Mouse (Mus musculus) myocyte (in vitro differentiated cells): ENCODE data around the gene Ust. TPM values are rescaled to one million over a fixed set of nuclear protein-coding genes. Genes with fewer than 3 reads are reported as not detected.

Source experiments
- H3K27me3 ChIP-seq: one replicate; pipeline ENCODE4 v1.6.1; 2011; ENCODE audit not compliant: control insufficient read depth, insufficient read depth, insufficient read length
- H3K36me3 ChIP-seq: one replicate; pipeline ENCODE4 v1.6.1; 2011; ENCODE audit not compliant: control insufficient read depth, insufficient read depth
- H3K4me2 ChIP-seq: one replicate; pipeline ENCODE4 v1.6.1; 2011; ENCODE audit warnings: low read depth, control low read depth
- H3K4me3 ChIP-seq: one replicate; pipeline ENCODE4 v1.5.1; 2011; ENCODE audit warnings: mild to moderate bottlenecking, control low read depth, moderate library complexity
- H3K79me2 ChIP-seq: one replicate; pipeline ENCODE4 v1.6.1; 2011; ENCODE audit not compliant: control insufficient read depth, insufficient read depth
- H3ac ChIP-seq: one replicate; pipeline ENCODE4 v1.6.1; 2011; ENCODE audit not compliant: control insufficient read depth, insufficient read length
- CEBPB ChIP-seq: IDR thresholded peaks from 2 replicates; pipeline ENCODE4 v1.6.1; 2011; ENCODE audit warnings: mild to moderate bottlenecking, moderate library complexity; ENCODE audit not compliant: poor library complexity, insufficient read depth, severe bottlenecking
- E2F4 ChIP-seq: IDR thresholded peaks from one replicate; pipeline ENCODE4 v1.6.1; 2011; ENCODE audit warnings: mild to moderate bottlenecking, control low read depth, moderate library complexity; ENCODE audit not compliant: insufficient read depth
- MAX ChIP-seq: IDR thresholded peaks from one replicate; pipeline ENCODE4 v1.6.1; 2011; ENCODE audit warnings: low read depth, mild to moderate bottlenecking, control low read depth
- MYOD1 ChIP-seq, 3 experiments: IDR thresholded peaks; one replicate each; pipeline ENCODE4 v1.6.1; 2011; ENCODE audit warnings: control low read depth in 2 of 3, low read depth in 2 of 3, mild to moderate bottlenecking in 2 of 3, moderate library complexity in 1 of 3; ENCODE audit not compliant: insufficient read length in 2 of 3, control insufficient read depth in 1 of 3
- MYOG ChIP-seq, 3 experiments: IDR thresholded peaks; one replicate each; pipeline ENCODE4 v1.6.1; 2011; ENCODE audit warnings: control low read depth in 2 of 3, low read depth in 2 of 3, mild to moderate bottlenecking in 2 of 3; ENCODE audit not compliant: insufficient read length in 2 of 3, control insufficient read depth in 1 of 3, insufficient read depth in 1 of 3
- POLR2A ChIP-seq: IDR thresholded peaks from one replicate; pipeline ENCODE4 v1.6.1; 2011; ENCODE audit warnings: low read depth, mild to moderate bottlenecking, control low read depth, moderate library complexity; ENCODE audit not compliant: insufficient read length
- POLR2AphosphoS2 ChIP-seq: IDR thresholded peaks from one replicate; pipeline ENCODE4 v1.6.1; 2011; ENCODE audit warnings: low read depth, control low read depth; ENCODE audit not compliant: insufficient read length
- REST ChIP-seq: IDR thresholded peaks from one replicate; pipeline ENCODE4 v1.6.1; 2011; ENCODE audit warnings: mild to moderate bottlenecking, control low read depth, moderate library complexity; ENCODE audit not compliant: insufficient read depth, insufficient read length
- SRF ChIP-seq: IDR thresholded peaks from one replicate; pipeline ENCODE4 v1.6.1; 2011; ENCODE audit warnings: low read depth; ENCODE audit not compliant: control insufficient read depth, insufficient read length
- TCF12 ChIP-seq: IDR thresholded peaks from one replicate; pipeline ENCODE4 v1.6.1; 2011; ENCODE audit warnings: mild to moderate bottlenecking, control low read depth; ENCODE audit not compliant: poor library complexity, insufficient read depth, severe bottlenecking
- TCF3 ChIP-seq: IDR thresholded peaks from one replicate; pipeline ENCODE4 v1.6.1; 2011; ENCODE audit warnings: low read depth, control low read depth; ENCODE audit not compliant: insufficient read length
- USF1 ChIP-seq: IDR thresholded peaks from one replicate; pipeline ENCODE4 v1.6.1; 2011; ENCODE audit warnings: low read depth, mild to moderate bottlenecking, control low read depth, moderate library complexity
- polyA plus RNA-seq: library from polyadenylated mRNA; unstranded; fragments of >200 nt; fragmentation: generic; extraction: Trizol; gene quantifications from one replicate; pipeline ENCODE4 v1.2.1, GENCODE M21; 2012; ENCODE audit warnings: missing spikeins

Ust gene
- polyA plus RNA-seq, 1 experiment, result 7.3 TPM

- H3K4me2 ChIP-seq, result no peak overlapping the region
- no peaks in the 10 kb centered on the region for H3K27me3 ChIP-seq
- H3K79me2 ChIP-seq, result no peaks in the 10 kb centered on the region
- no peak overlapping the region for H3K4me3 ChIP-seq
- no peaks in the 10 kb centered on the region for H3K36me3 ChIP-seq
- TF ChIP-seq TCF3 (no peak), E2F4 (no peak), CEBPB (no peak), TCF12 (no peak), POLR2AphosphoS2 (no peak), USF1 (no peak), REST (no peak), MYOG (IDR thresholded peaks at IDR 0.05; ENCODE audit: control insufficient read depth in 1 of 3, insufficient read depth in 1 of 3, insufficient read length in 2 of 3, low read depth in 2 of 3) (no peak), MYOD1 (IDR thresholded peaks at IDR 0.05; ENCODE audit: control insufficient read depth in 1 of 3, insufficient read length in 2 of 3, low read depth in 2 of 3) (no peak)
- H3ac ChIP-seq, result no peak overlapping the region
Observed at GRCm38 (mm10) chr10:8195730-8196129, 322.9 kb downstream of the Ust start.

- H3K4me2 ChIP-seq, result no peak overlapping the region
- H3ac ChIP-seq, result no peak overlapping the region
- H3K36me3 ChIP-seq, result no peaks in the 10 kb centered on the region
- H3K4me3 ChIP-seq, result no peak overlapping the region
- no peaks in the 10 kb centered on the region for H3K79me2 ChIP-seq
- no peak for TF ChIP-seq MAX
- no peak for TF ChIP-seq SRF
- TF ChIP-seq TCF3, result no peak
- no peak for TF ChIP-seq USF1
- TF ChIP-seq MYOD1 (IDR thresholded peaks at IDR 0.05; ENCODE audit: control insufficient read depth in 1 of 3, insufficient read length in 2 of 3, low read depth in 2 of 3), result no peak
- TF ChIP-seq REST, result no peak
- no peak for TF ChIP-seq POLR2AphosphoS2
- no peak for TF ChIP-seq POLR2A
- TF ChIP-seq CEBPB, result no peak
- no peak for TF ChIP-seq E2F4
- no peak for TF ChIP-seq MYOG (IDR thresholded peaks at IDR 0.05; ENCODE audit: control insufficient read depth in 1 of 3, insufficient read depth in 1 of 3, insufficient read length in 2 of 3, low read depth in 2 of 3)
- TF ChIP-seq TCF12, result no peak
- no peaks in the 10 kb centered on the region for H3K27me3 ChIP-seq
Observed at GRCm38 (mm10) chr10:8189331-8189981, 329.2 kb downstream of the Ust start.

- TF ChIP-seq SRF, result no peak
- no peak for TF ChIP-seq REST
- TF ChIP-seq E2F4, result no peak
- no peak for TF ChIP-seq POLR2A
- no peak for TF ChIP-seq MAX
- TF ChIP-seq USF1, result no peak
- no peak for TF ChIP-seq POLR2AphosphoS2
- TF ChIP-seq TCF3, result no peak
- TF ChIP-seq MYOD1 (IDR thresholded peaks at IDR 0.05; ENCODE audit: control insufficient read depth in 1 of 3, insufficient read length in 2 of 3, low read depth in 2 of 3), result no peak
- no peak for TF ChIP-seq MYOG (IDR thresholded peaks at IDR 0.05; ENCODE audit: control insufficient read depth in 1 of 3, insufficient read depth in 1 of 3, insufficient read length in 2 of 3, low read depth in 2 of 3)
- TF ChIP-seq CEBPB, result no peak
- no peak for TF ChIP-seq TCF12
- H3K4me2 ChIP-seq, result no peak overlapping the region
- no peaks in the 10 kb centered on the region for H3K36me3 ChIP-seq
- H3K4me3 ChIP-seq, result no peak overlapping the region
- H3ac ChIP-seq, result no peak overlapping the region
- H3K79me2 ChIP-seq, result no peaks in the 10 kb centered on the region
- H3K27me3 ChIP-seq, result no peaks in the 10 kb centered on the region
Observed at GRCm38 (mm10) chr10:8185586-8185985, 333.0 kb downstream of the Ust start.

GRCm38 (mm10) chr10:8184711-8185110 is 333.9 kb downstream of the Ust start:
- Histone ChIP-seq H3K27me3 (no peaks in the 10 kb centered on the region), H3K4me2 (no peak overlapping the region), H3K36me3 (no peaks in the 10 kb centered on the region), H3ac (no peak overlapping the region), H3K79me2 (no peaks in the 10 kb centered on the region), H3K4me3 (no peak overlapping the region)
- TF ChIP-seq POLR2AphosphoS2 (no peak), POLR2A (no peak), SRF (no peak), CEBPB (no peak), MYOG (IDR thresholded peaks at IDR 0.05; ENCODE audit: control insufficient read depth in 1 of 3, insufficient read depth in 1 of 3, insufficient read length in 2 of 3, low read depth in 2 of 3) (no peak), TCF12 (no peak), MYOD1 (IDR thresholded peaks at IDR 0.05; ENCODE audit: control insufficient read depth in 1 of 3, insufficient read length in 2 of 3, low read depth in 2 of 3) (no peak), REST (no peak), MAX (no peak), USF1 (no peak), E2F4 (no peak), TCF3 (no peak)

- Histone ChIP-seq H3K4me3 (no peak overlapping the region), H3K4me2 (no peak overlapping the region), H3ac (no peak overlapping the region), H3K36me3 (no peaks in the 10 kb centered on the region), H3K79me2 (no peaks in the 10 kb centered on the region), H3K27me3 (no peaks in the 10 kb centered on the region)
- TF ChIP-seq POLR2AphosphoS2, result no peak
- no peak for TF ChIP-seq REST
- TF ChIP-seq CEBPB, result no peak
- TF ChIP-seq USF1, result no peak
- TF ChIP-seq POLR2A, result no peak
- no peak for TF ChIP-seq TCF12
- no peak for TF ChIP-seq MYOD1 (IDR thresholded peaks at IDR 0.05; ENCODE audit: control insufficient read depth in 1 of 3, insufficient read length in 2 of 3, low read depth in 2 of 3)
- TF ChIP-seq MYOG (IDR thresholded peaks at IDR 0.05; ENCODE audit: control insufficient read depth in 1 of 3, insufficient read depth in 1 of 3, insufficient read length in 2 of 3, low read depth in 2 of 3), result no peak
- no peak for TF ChIP-seq E2F4
- no peak for TF ChIP-seq TCF3
- TF ChIP-seq SRF, result no peak
- no peak for TF ChIP-seq MAX
Observed at GRCm38 (mm10) chr10:8183171-8183570, 335.5 kb downstream of the Ust start.
